Mouse (Mus musculus): ENCODE measurements around the gene Ms4a13. TPM values are rescaled to one million over a fixed set of nuclear protein-coding genes. Genes with fewer than 3 reads are reported as not detected.
"Not testable (repeated sequence)": the region's sequence is repeated elsewhere in the genome, so short reads cannot be mapped to it uniquely, and the experiment has no call there.

Ms4a13 gene
- polyA plus RNA-seq, 1 experiment from 2014 or later, result not detected

DNA sequence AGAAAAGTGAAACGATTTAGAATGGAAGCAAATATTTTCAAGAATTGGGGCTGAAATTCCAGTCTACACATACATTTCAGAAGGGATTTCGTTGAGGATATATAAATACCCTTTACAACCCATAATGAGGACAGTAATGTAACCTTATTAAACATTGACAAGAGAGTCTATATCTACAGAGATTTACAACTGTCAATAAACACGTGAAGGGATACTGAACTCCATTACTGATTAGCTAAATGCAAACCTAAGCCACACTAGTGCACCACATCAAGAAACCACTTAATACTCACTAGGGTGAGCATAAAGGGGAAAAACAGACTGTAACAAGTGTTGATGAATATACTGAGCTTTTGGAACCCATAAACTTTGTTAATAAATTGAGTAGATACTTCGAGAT, 61.2 kb downstream of the Ms4a13 start:
- Histone ChIP-seq H3K27me3 (replicated peaks) (no peaks in the 10 kb centered on the region), H3K27ac (no peak overlapping the region), H3K9ac (no peak overlapping the region), H3K4me2 (no peak overlapping the region), H3K36me3 (no peaks in the 10 kb centered on the region), H3K4me3 (replicated peaks) (no peak overlapping the region), H3K9me3 (no peaks in the 10 kb centered on the region), H3K4me1 (no peaks in the 10 kb centered on the region)
- 65% methylated on average over 4 of the region's 4 CpGs for WGBS
- no peak for ATAC-seq (ENCODE audit: insufficient read depth, low FRiP score, low read depth)

DNA sequence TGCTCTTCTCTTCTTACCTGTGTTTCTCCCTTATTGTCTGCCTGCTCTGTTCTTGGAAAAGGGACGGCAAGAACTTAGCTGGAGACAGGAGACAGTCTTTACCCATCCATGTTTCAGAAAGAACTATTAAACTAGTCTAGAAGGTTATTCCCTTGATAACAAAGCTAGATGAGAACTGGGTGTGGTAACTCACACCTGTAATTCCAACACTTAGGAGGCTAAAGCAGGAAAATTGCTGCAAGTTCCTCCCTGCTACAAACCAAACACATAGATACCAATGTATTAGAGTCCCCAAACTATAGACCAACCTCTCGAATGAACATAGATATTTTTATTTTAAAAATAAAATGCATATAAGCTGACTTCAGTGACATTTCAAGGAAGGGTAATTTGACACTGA, 61.7 kb downstream of the Ms4a13 start:
- Histone ChIP-seq H3K4me3 (replicated peaks) (no peak overlapping the region), H3K9me3 (no peaks in the 10 kb centered on the region), H3K27ac (no peak overlapping the region), H3K4me1 (no peaks in the 10 kb centered on the region), H3K9ac (no peak overlapping the region), H3K4me2 (no peak overlapping the region), H3K36me3 (no peaks in the 10 kb centered on the region), H3K27me3 (replicated peaks) (no peaks in the 10 kb centered on the region)
- ATAC-seq (ENCODE audit: insufficient read depth, low FRiP score, low read depth), result no peak
- WGBS, result 76% methylated on average over 2 of the region's 2 CpGs

DNA sequence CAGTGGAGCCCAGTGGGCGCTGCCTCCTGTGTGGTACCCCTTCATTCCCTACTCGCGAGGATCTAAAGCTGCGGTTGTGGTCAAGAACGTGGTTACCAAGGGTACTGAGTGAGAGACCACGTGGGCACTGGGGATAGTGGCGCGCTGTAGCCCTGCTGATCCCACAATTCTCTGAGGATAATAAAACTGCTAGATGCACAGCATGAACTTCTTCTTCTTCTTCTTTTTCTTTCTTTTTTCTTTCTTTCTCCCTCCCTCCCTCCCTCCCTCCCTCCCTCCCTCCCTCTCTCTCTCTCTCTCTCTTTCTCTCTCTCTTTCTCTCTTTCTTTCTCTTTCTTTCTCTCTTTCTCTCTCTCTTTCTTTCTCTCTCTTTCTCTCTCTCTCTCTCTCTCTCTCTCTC, 65.8 kb downstream of the Ms4a13 start, which contains the start of gene 1700017D01Rik:
Gene 1700017D01Rik (minus strand): TSS at position 101 of the 400 bp plus-strand sequence.
- not testable (repeated sequence) for H3K4me3 ChIP-seq (replicated peaks); ATAC-seq (ENCODE audit: insufficient read depth, low FRiP score, low read depth); H3K9me3 ChIP-seq; H3K4me1 ChIP-seq; H3K27me3 ChIP-seq (replicated peaks); H3K36me3 ChIP-seq; H3K27ac ChIP-seq; H3K4me2 ChIP-seq; H3K9ac ChIP-seq
- WGBS, result 88% methylated on average over 8 of the region's 8 CpGs

DNA sequence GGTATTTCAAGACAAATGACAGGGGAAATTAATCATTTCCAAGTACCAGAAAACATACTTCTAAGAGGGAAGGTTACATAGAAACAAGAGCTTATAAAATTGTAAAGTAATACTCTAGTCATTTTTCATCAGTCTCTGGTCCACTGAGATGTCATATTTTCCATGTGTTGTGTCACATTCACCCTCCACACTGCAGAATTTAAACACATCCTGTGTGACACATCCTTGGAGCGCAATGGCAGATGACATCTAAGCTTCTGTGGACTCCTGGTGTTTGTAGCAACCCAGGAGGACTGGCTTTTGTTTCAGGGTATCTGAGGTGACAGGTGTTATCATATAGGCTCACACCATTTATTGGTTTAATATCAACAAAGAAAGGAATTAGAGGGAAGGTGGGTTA, 66.8 kb downstream of the Ms4a13 start:
- Histone ChIP-seq H3K4me1 (no peaks in the 10 kb centered on the region), H3K27me3 (replicated peaks) (no peaks in the 10 kb centered on the region), H3K36me3 (no peaks in the 10 kb centered on the region), H3K4me2 (no peak overlapping the region), H3K9ac (no peak overlapping the region), H3K27ac (no peak overlapping the region), H3K9me3 (no peaks in the 10 kb centered on the region), H3K4me3 (replicated peaks) (no peak overlapping the region)
- WGBS, result 86% methylated on average over 1 of the region's 1 CpGs
- ATAC-seq (ENCODE audit: insufficient read depth, low FRiP score, low read depth), result no peak

DNA sequence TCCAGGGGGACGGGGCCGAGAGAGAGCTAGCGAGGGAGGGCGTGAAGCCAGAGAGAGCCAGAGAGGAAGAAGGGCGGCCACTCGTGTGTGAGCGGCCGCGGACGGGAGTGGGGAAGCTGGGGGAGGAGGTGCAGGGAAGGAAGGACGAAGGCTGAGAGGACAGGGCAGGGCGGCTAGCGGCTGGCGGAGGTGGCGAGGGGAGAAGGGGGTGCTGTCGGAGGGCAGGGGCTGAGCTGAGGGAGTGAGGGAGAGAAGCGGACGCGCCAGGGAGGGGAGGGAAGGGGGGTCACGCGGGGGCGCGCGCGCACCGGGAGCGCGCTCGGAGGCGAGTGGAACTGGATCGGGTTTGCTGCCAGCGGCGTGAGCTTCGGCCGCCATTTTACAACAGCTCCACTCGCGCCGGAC, 75.5 kb downstream of the Ms4a13 start:
- not testable (repeated sequence) for H3K36me3 ChIP-seq; H3K9me3 ChIP-seq; H3K4me1 ChIP-seq; H3K27me3 ChIP-seq (replicated peaks); H3K9ac ChIP-seq; H3K27ac ChIP-seq
- peak overlapping the region; percentile 38 for H3K4me3 ChIP-seq (replicated peaks)
- ATAC-seq (ENCODE audit: insufficient read depth, low FRiP score, low read depth), result peak; percentile 95
- peak overlapping the region; percentile 46 for H3K4me2 ChIP-seq
- under 1% methylated on average over 18 of the region's 38 CpGs for WGBS

Other genes starting within 250 kb of the Ms4a13 start
- gene Ccdc86, start 247.5 kb downstream of the Ms4a13 start, polyA plus RNA-seq (2015; fragmentation: Nextera tagmentation; extraction: Ambion mirVana), result 26.1 and 27.9 TPM in 2 replicates
- gene Ms4a10, start 222.1 kb downstream of the Ms4a13 start, polyA plus RNA-seq (2015; fragmentation: Nextera tagmentation; extraction: Ambion mirVana), result 6.4 and 7.0 TPM in 2 replicates
- gene Ms4a15, start 203.5 kb downstream of the Ms4a13 start, polyA plus RNA-seq (2015; fragmentation: Nextera tagmentation; extraction: Ambion mirVana), result 0.10 TPM in 1 of 2 replicates, not detected in the other
- 5.9 and 10.6 TPM in 2 replicates for gene Ms4a18, start 178.7 kb downstream of the Ms4a13 start, polyA plus RNA-seq (2015; fragmentation: Nextera tagmentation; extraction: Ambion mirVana)
- 7.7 and 11.1 TPM in 2 replicates for gene Ms4a8a, start 115.6 kb downstream of the Ms4a13 start, polyA plus RNA-seq (2015; fragmentation: Nextera tagmentation; extraction: Ambion mirVana)
- gene 1700017D01Rik, start 65.9 kb downstream of the Ms4a13 start, polyA plus RNA-seq (2015; fragmentation: Nextera tagmentation; extraction: Ambion mirVana), result not detected in 2 replicates
- gene 1700025F22Rik, start 31.4 kb downstream of the Ms4a13 start, polyA plus RNA-seq (2015; fragmentation: Nextera tagmentation; extraction: Ambion mirVana), result not detected in 2 replicates
- gene Ms4a12, start 35.7 kb upstream of the Ms4a13 start, polyA plus RNA-seq (2015; fragmentation: Nextera tagmentation; extraction: Ambion mirVana), result 0.12 TPM in 1 of 2 replicates, not detected in the other
- not detected in 2 replicates for gene Ms4a1, start 69.5 kb upstream of the Ms4a13 start, polyA plus RNA-seq (2015; fragmentation: Nextera tagmentation; extraction: Ambion mirVana)
- not detected in 2 replicates for gene Ms4a5, start 87.1 kb upstream of the Ms4a13 start, polyA plus RNA-seq (2015; fragmentation: Nextera tagmentation; extraction: Ambion mirVana)
- gene Ms4a14, start 117.7 kb upstream of the Ms4a13 start, polyA plus RNA-seq (2015; fragmentation: Nextera tagmentation; extraction: Ambion mirVana), result 0.06 TPM in 2 replicates
- 5.5 and 6.2 TPM in 2 replicates for gene Ms4a7, start 139.4 kb upstream of the Ms4a13 start, polyA plus RNA-seq (2015; fragmentation: Nextera tagmentation; extraction: Ambion mirVana)
- gene Ms4a4a, start 178.8 kb upstream of the Ms4a13 start, polyA plus RNA-seq (2015; fragmentation: Nextera tagmentation; extraction: Ambion mirVana), result 9.9 and 10.8 TPM in 2 replicates
- 2.0 and 3.5 TPM in 2 replicates for gene Ms4a4c, start 208.0 kb upstream of the Ms4a13 start, polyA plus RNA-seq (2015; fragmentation: Nextera tagmentation; extraction: Ambion mirVana)
- 0.50 and 0.63 TPM in 2 replicates for gene Ms4a4b, start 246.8 kb upstream of the Ms4a13 start, polyA plus RNA-seq (2015; fragmentation: Nextera tagmentation; extraction: Ambion mirVana)